Mouse (Mus musculus): ENCODE results near the gene Slco1a6.

Slco1a6 gene

GRCm38 (mm10) chr6:142040306-142041175 is 167.8 kb downstream of the Slco1a6 start:
- DNase-seq (ENCODE audit: low read depth, low spot score) = peak; percentile 58

- no peak for DNase-seq (ENCODE audit: low read depth, low spot score)
Observed at GRCm38 (mm10) chr6:142035771-142036170, 172.6 kb downstream of the Slco1a6 start.

Data from R1 (cell line).